Mouse (Mus musculus) brown adipose tissue, adult 24 weeks (tissue): ENCODE measurements around the gene Olfr123. TPM values are rescaled to one million over a fixed set of nuclear protein-coding genes. Genes with fewer than 3 reads are reported as not detected.

ENCODE experiments used
- H3K27ac ChIP-seq: fragments of 200-500 bp; replicated peaks from 2 replicates; pipeline ENCODE4 v1.5.1; 2012; ENCODE audit warnings: low read depth, mild to moderate bottlenecking, low read length
- H3K4me1 ChIP-seq: fragments of 200-500 bp; 2 replicates; pipeline ENCODE4 v1.6.1; 2012; ENCODE audit warnings: low read length, mixed read lengths; ENCODE audit not compliant: control insufficient read depth, insufficient read depth, insufficient read length
- H3K4me3 ChIP-seq: fragments of 200-500 bp; 2 replicates; pipeline ENCODE4 v1.5.1; 2012; ENCODE audit warnings: low read depth, mild to moderate bottlenecking, low read length, moderate library complexity; ENCODE audit not compliant: insufficient read depth
- polyA plus RNA-seq: library from polyadenylated mRNA; stranded (reverse); fragments of >200 nt; gene quantifications from 2 replicates; pipeline ENCODE4 v1.2.4, GENCODE M21; 2012; ENCODE audit not compliant: missing spikeins, insufficient read depth, insufficient read length

The Olfr123 gene
- not detected in 2 replicates for polyA plus RNA-seq

DNA sequence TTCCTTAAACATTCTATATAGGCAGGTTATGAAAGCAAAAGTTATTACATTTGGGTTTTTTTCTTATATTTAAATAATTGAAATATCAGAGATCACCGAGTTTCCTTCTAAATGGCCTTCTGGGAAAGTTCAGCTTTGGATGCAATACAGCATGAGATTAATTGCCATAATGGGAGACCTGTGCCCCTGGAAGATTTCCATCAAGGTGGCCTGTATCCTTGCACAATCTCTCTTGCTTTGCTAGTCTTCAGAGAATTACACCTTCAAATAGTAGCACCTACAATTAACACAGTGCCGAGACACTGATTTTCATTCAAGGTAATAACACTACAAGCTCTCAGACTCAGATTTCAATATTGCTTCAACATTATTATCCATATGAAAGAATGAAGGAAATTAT lies at the start of gene Olfr123:
Gene Olfr123 (plus strand): TSS at position 301 of the 400 bp plus-strand sequence.
- no peak within 1 kb of the TSS for H3K4me3 ChIP-seq
- no peaks in the 10 kb centered on the region for H3K4me1 ChIP-seq
- H3K27ac ChIP-seq: no peak within 1 kb of the TSS

DNA sequence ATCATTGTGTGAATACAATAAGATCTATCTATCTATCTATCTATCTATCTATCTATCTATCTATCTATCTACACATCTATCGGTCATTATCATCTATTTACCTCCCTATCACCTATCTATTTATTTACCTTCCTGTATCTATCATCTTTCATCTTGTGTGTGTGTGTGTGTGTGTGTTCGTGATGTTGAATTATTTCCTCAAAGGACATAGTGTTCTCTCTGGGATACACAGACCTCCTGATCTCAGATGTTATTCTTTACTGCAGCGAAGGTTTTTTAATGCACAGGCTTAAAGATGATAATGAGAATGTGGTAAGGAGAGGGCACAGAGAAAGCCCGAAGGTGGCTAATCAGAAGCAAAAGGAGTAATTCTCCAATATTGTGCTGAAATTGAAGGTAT lies 25.0 kb upstream of the Olfr123 start, which contains the start of gene Olfr122:
Gene Olfr122 (plus strand): TSS at position 301 of the 400 bp plus-strand sequence.
- Histone ChIP-seq H3K4me1 (no peaks in the 10 kb centered on the region), H3K4me3 (no peak within 1 kb of the TSS), H3K27ac (no peak within 1 kb of the TSS)

DNA sequence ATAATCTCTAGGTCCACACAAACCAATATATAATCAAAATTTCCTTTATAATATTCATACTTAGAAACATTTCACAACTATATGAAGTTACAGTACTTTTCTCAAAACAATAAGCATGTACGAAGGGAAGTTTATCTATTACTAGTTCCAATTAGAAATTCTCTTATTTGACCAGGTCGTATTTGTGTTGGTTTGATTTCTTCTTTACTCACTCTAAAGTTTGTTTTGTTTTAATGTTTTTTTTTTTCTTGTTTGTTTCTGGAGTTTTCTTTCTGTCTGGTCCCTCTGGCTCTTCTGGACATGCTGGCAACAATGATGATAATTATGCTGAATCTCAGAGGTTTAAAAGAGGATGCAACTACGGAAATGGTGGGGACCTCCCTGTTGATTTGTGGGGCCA lies 6.3 kb downstream of the Olfr123 start, which contains the start of gene Olfr124:
Gene Olfr124 (plus strand): TSS at position 301 of the 400 bp plus-strand sequence.
- H3K27ac ChIP-seq: no peak within 1 kb of the TSS
- no peak within 1 kb of the TSS for H3K4me3 ChIP-seq
- no peaks in the 10 kb centered on the region for H3K4me1 ChIP-seq

DNA sequence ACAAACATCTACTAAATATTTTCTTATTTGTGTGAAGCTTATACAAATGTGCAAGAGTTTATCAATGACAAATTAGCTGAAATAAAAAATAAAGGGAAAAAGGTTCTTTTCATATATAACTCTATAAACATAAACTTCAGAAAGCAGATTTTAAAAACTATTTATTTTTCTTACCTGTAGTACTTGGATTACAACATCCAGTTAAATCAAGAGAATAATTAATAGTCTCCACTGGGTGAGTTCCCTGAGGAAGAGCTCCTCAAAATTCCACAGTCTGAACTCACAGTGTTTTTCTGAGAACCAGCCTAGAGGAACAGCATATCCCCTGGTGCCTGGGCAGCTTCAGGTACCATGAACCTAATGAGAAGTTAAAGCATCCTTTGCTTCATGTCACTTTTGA lies 39.3 kb downstream of the Olfr123 start, which contains the start of gene Olfr125:
Gene Olfr125 (plus strand): TSS at position 301 of the 400 bp plus-strand sequence.
- Histone ChIP-seq H3K4me1 (no peaks in the 10 kb centered on the region), H3K4me3 (no peak within 1 kb of the TSS), H3K27ac (no peak within 1 kb of the TSS)

DNA sequence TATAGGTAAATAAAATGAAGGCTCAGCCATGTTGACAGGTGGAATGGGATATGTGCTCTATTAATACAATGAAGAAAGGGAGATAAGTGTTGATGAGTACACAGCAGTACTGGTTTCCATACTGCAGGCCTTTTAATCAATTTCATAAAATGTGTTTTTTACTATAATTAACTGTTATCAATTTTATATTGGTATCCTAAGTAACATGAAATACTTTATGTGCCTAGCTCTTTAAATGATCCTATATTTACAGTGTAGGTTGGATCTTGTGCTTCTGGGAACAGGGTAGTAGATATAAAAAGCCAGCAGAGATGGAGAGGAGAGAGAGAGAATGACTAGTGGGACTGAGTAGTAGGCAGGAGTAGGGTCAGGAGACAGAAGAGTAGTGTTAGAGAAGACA lies 53.9 kb downstream of the Olfr123 start, which contains the start of gene Olfr126:
Gene Olfr126 (plus strand): TSS at position 301 of the 400 bp plus-strand sequence.
- Histone ChIP-seq H3K27ac (no peak within 1 kb of the TSS), H3K4me3 (no peak within 1 kb of the TSS), H3K4me1 (no peaks in the 10 kb centered on the region)

Other genes starting within 250 kb of the Olfr123 start
- gene Olfr112, start 224.1 kb upstream of the Olfr123 start, polyA plus RNA-seq: not detected in 2 replicates
- gene Olfr113, start 215.9 kb upstream of the Olfr123 start, polyA plus RNA-seq: not detected in 2 replicates
- gene Olfr114, start 200.8 kb upstream of the Olfr123 start, polyA plus RNA-seq: not detected in 2 replicates
- not detected in 2 replicates for gene Olfr115, start 166.4 kb upstream of the Olfr123 start, polyA plus RNA-seq
- gene Olfr116, start 166.3 kb upstream of the Olfr123 start, polyA plus RNA-seq: not detected in 2 replicates
- not detected in 2 replicates for gene Olfr117, start 129.7 kb upstream of the Olfr123 start, polyA plus RNA-seq
- gene Olfr118, start 126.5 kb upstream of the Olfr123 start, polyA plus RNA-seq: not detected in 2 replicates
- not detected in 2 replicates for gene Olfr119, start 97.0 kb upstream of the Olfr123 start, polyA plus RNA-seq
- gene Olfr120, start 71.7 kb upstream of the Olfr123 start, polyA plus RNA-seq: not detected in 2 replicates
- gene Olfr121, start 44.7 kb upstream of the Olfr123 start, polyA plus RNA-seq: not detected in 2 replicates
- gene Olfr122, start 24.9 kb upstream of the Olfr123 start, polyA plus RNA-seq: not detected in 2 replicates
- not detected in 2 replicates for gene Olfr124, start 6.4 kb downstream of the Olfr123 start, polyA plus RNA-seq
- not detected in 2 replicates for gene Olfr125, start 39.4 kb downstream of the Olfr123 start, polyA plus RNA-seq
- gene Olfr126, start 54.0 kb downstream of the Olfr123 start, polyA plus RNA-seq: not detected in 2 replicates
- gene Olfr127, start 106.9 kb downstream of the Olfr123 start, polyA plus RNA-seq: not detected in 2 replicates
- not detected in 2 replicates for gene Olfr128, start 127.0 kb downstream of the Olfr123 start, polyA plus RNA-seq
- not detected in 2 replicates for gene Olfr761, start 159.6 kb downstream of the Olfr123 start, polyA plus RNA-seq